Mouse (Mus musculus) CH12.LX (cell line): ENCODE measurements at regions not wholly inside any gene's neighbourhood (a gene's known extent, or its start where the extent isn't known, plus 50 kb on each side); places are given as distances from the start of the nearest gene placed in this dataset.

Experiments used
- CTCF ChIP-seq, 2 experiments: IDR thresholded peaks in 1 of 2; conservative IDR thresholded peaks in 1 of 2; 2 replicates each; pipeline ENCODE4 v1.5.1; 2011 to 2012; ENCODE audit warnings: low read depth in 2 of 2, low read length in 2 of 2, improper control_type of control experiment in 1 of 2, inconsistent platforms in 1 of 2, mild to moderate bottlenecking in 1 of 2, moderate library complexity in 1 of 2
- GABPA ChIP-seq: IDR thresholded peaks from 2 replicates; pipeline ENCODE4 v1.6.1; 2012; ENCODE audit warnings: low read depth, low read length, improper control_type of control experiment, inconsistent platforms; ENCODE audit not compliant: insufficient replicate concordance
- POLR2A ChIP-seq: IDR thresholded peaks from 2 replicates; pipeline ENCODE4 v1.6.1; 2011; ENCODE audit warnings: low read depth, mild to moderate bottlenecking, improper control_type of control experiment, low read length
- POLR2AphosphoS2 ChIP-seq: IDR thresholded peaks from 2 replicates; pipeline ENCODE4 v1.6.1; 2011; ENCODE audit warnings: low read depth, low read length, improper control_type of control experiment
- SIN3A ChIP-seq: IDR thresholded peaks from 2 replicates; pipeline ENCODE4 v1.6.1; 2012; ENCODE audit warnings: low read length, improper control_type of control experiment, inconsistent platforms
- ZNF384 ChIP-seq: IDR thresholded peaks from 2 replicates; pipeline ENCODE4 v1.6.1; 2012; ENCODE audit warnings: low read depth, low read length, improper control_type of control experiment, inconsistent platforms

DNA sequence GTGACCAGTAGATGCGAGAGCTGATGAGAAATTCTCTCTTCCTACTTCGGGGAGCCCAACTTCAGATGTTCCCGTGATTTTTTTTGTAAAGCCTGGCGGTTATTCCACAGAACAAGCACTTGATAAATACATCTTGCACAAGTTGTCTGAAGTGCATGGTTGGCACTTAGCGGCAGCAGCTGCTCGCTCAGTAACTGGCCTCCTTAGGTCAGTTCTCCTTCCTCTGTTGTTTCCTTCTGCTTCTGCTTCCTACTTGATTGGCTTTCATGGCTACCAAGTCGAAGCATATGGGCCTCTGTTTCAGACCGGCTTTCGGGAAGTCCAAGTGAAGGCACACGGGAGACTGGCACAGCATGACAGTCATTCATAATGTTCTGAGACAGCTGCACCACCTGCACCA, 84.6 kb downstream of the Nufip1 start:
- TF ChIP-seq CTCF (conservative IDR thresholded peaks at IDR 0.05 in 1 of 2, IDR thresholded peaks at IDR 0.05 in 1 of 2; ENCODE audit: low read depth in 2 of 2, low read length in 2 of 2) (no peak), ZNF384 (no peak), GABPA (no peak), POLR2A (no peak), POLR2AphosphoS2 (no peak), SIN3A (no peak)
